Mouse (Mus musculus) embryonic facial prominence, embryonic 13.5 days (tissue): ENCODE measurements at regions not wholly inside any gene's neighbourhood (a gene's known extent, or its start where the extent isn't known, plus 50 kb on each side); places are given as distances from the start of the nearest gene placed in this dataset.
A peak's percentile ranks its signal among the peaks of the same experiment; 100 is the strongest.

Experiments used
- ATAC-seq: fragments of 200-750 bp; cut with Nextera tagmentation; 2 replicates; pipeline ENCODE4 v1.8.0; 2017; ENCODE audit warnings: low read depth; ENCODE audit not compliant: insufficient number of reproducible peaks, insufficient read depth, low FRiP score, low TSS enrichment
- H3K27ac ChIP-seq: fragments of 300-500 bp; sonication (generic); 2 replicates; pipeline ENCODE4 v1.5.1; 2015; ENCODE audit warnings: moderate library complexity, mild to moderate bottlenecking, inconsistent platforms
- H3K27me3 ChIP-seq: fragments of 300-500 bp; sonication (generic); 2 replicates; pipeline ENCODE4 v1.6.1; 2015; ENCODE audit warnings: mild to moderate bottlenecking, inconsistent platforms
- H3K36me3 ChIP-seq: fragments of 300-500 bp; sonication (generic); 2 replicates; pipeline ENCODE4 v1.6.1; 2015; ENCODE audit warnings: mild to moderate bottlenecking, inconsistent platforms
- H3K4me1 ChIP-seq: fragments of 300-500 bp; sonication (generic); 2 replicates; pipeline ENCODE4 v1.6.1; 2015; ENCODE audit warnings: inconsistent platforms
- H3K4me2 ChIP-seq: fragments of 300-500 bp; sonication (generic); 2 replicates; pipeline ENCODE4 v1.6.1; 2015; ENCODE audit warnings: moderate library complexity, mild to moderate bottlenecking, inconsistent platforms
- H3K4me3 ChIP-seq: fragments of 300-500 bp; sonication (generic); 2 replicates; pipeline ENCODE4 v1.5.1; 2015; ENCODE audit warnings: mild to moderate bottlenecking, inconsistent platforms
- H3K9ac ChIP-seq: fragments of 300-500 bp; sonication (generic); 2 replicates; pipeline ENCODE4 v1.6.1; 2015; ENCODE audit warnings: mild to moderate bottlenecking, inconsistent platforms
- H3K9me3 ChIP-seq: fragments of 300-500 bp; sonication (generic); 2 replicates; pipeline ENCODE4 v1.6.1; 2016; ENCODE audit warnings: inconsistent platforms
- WGBS: fragments of 180-500 bp; shearing (Covaris S2); methylation state at CpG from one replicate; pipeline ENCODE4 v1.1.7; 2015; ENCODE audit warnings: mixed read lengths; 5-methylcytosine and 5-hydroxymethylcytosine counted together

DNA sequence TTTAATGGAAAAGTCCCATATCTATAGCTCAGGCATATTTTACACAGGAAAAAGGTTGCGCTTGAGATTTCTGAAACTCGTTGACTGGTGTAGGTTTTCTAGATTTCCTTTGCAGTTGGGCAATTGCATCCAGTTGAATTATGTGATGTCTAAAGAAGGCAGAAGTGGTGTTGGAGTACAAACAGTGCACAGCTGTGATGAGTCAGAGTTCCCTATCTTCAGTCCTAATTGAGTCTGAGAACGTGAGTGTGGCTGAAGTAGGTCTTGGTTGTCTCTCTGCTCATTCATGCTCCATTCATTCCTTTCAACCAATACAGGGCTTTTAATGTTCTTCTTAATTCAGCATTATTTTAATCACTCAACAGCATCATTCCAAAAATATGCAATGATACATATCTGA is 142.9 kb upstream of the Dpyd start:
- no peak overlapping the region for H3K4me3 ChIP-seq
- no peaks in the 10 kb centered on the region for H3K36me3 ChIP-seq
- WGBS: 88% methylated on average over 3 of the region's 3 CpGs
- H3K9ac ChIP-seq: no peak overlapping the region
- no peaks in the 10 kb centered on the region for H3K27me3 ChIP-seq
- no peak overlapping the region for H3K4me2 ChIP-seq
- H3K27ac ChIP-seq: no peak overlapping the region
- 0 out of 2 replicates have a peak, but pooled peaks cover 2% of the 10 kb centered on the region for H3K4me1 ChIP-seq
- no peaks in the 10 kb centered on the region for H3K9me3 ChIP-seq
- no peak for ATAC-seq

DNA sequence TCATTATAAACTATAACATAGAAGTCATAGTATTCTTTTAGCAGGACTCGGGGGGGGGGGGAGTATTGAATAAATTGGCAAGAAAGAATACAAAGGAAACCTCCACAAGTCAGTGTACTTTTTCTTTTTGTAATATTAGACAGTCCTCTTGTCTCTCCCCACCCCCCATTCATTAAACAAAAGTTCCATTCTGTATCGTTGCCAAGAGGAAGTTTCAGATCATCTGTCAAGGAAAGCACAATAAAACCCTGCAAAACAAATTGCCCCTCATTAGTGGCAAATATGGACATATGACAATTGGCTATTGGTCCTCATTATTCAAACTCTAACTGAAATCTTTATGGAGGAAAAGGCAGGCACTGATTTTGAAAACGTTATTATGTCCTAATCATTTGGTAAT is 140.2 kb upstream of the Dpyd start:
- Histone ChIP-seq H3K9me3 (no peaks in the 10 kb centered on the region), H3K36me3 (no peaks in the 10 kb centered on the region), H3K4me3 (no peak overlapping the region), H3K9ac (no peak overlapping the region), H3K4me1 (peaks cover 11% of the 10 kb centered on the region; the same call in 1 of the 2 replicates), H3K27me3 (peaks cover 11% of the 10 kb centered on the region), H3K27ac (no peak overlapping the region), H3K4me2 (no peak overlapping the region)
- no peak for ATAC-seq
- 41% methylated on average over 3 of the region's 3 CpGs for WGBS

DNA sequence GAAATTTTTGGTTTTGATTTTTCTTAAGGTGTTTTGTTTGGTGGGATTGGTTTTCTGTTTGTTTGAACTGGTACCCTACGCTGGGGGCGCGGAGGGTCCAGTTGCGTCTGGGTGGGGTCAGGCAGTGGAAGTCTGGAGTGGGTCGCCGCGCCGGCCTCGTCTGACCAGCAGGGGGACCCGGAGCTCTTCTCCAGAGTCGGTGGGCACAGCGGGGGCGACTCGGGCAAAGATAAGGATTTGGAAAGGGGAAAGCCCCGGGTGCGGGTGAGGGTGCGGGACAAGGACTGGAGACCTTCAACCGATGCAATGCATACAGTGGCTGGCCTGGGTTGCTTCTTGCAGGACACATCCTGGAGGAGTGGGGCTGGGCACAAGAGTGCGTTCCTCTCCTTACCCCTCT is 136.2 kb upstream of the Dpyd start:
- WGBS: 1% methylated on average over 19 of the region's 19 CpGs
- Histone ChIP-seq H3K9me3 (no peaks in the 10 kb centered on the region), H3K9ac (peak overlapping the region; percentile 49; the same call in 1 of the 2 replicates), H3K4me2 (peak overlapping the region; percentile 67), H3K27me3 (peaks cover 26% of the 10 kb centered on the region), H3K36me3 (no peaks in the 10 kb centered on the region), H3K4me1 (peaks cover 19% of the 10 kb centered on the region), H3K4me3 (peak overlapping the region; percentile 34), H3K27ac (no peak overlapping the region)
- ATAC-seq: 0 out of 2 replicates have a peak, but pooled peaks have one; percentile 20

DNA sequence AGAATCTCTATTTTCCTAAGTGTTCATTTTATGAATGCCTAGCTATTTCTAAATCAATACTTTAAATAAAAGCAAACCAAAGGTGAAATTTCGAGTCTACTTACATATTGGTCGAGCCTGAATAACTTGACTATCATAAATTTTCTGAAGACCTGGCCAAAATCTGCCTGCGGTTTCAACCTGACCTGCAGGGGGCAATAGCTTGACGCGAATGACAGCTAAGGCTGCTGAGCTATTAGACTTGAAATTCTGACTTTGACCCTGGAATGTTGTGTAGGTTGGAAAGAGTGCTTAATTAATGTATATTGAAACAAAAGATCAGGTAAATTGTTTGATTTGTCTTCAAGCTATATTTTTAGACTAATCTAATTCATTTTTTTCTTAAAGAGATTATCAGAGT is 133.4 kb upstream of the Dpyd start:
- no peak overlapping the region for H3K4me3 ChIP-seq
- no peaks in the 10 kb centered on the region for H3K36me3 ChIP-seq
- 3% methylated on average over 5 of the region's 5 CpGs for WGBS
- H3K4me2 ChIP-seq: no peak overlapping the region
- peaks cover 24% of the 10 kb centered on the region for H3K4me1 ChIP-seq
- no peak for ATAC-seq
- H3K9me3 ChIP-seq: no peaks in the 10 kb centered on the region
- no peak overlapping the region for H3K27ac ChIP-seq
- H3K9ac ChIP-seq: no peak overlapping the region
- H3K27me3 ChIP-seq: peaks cover 53% of the 10 kb centered on the region

DNA sequence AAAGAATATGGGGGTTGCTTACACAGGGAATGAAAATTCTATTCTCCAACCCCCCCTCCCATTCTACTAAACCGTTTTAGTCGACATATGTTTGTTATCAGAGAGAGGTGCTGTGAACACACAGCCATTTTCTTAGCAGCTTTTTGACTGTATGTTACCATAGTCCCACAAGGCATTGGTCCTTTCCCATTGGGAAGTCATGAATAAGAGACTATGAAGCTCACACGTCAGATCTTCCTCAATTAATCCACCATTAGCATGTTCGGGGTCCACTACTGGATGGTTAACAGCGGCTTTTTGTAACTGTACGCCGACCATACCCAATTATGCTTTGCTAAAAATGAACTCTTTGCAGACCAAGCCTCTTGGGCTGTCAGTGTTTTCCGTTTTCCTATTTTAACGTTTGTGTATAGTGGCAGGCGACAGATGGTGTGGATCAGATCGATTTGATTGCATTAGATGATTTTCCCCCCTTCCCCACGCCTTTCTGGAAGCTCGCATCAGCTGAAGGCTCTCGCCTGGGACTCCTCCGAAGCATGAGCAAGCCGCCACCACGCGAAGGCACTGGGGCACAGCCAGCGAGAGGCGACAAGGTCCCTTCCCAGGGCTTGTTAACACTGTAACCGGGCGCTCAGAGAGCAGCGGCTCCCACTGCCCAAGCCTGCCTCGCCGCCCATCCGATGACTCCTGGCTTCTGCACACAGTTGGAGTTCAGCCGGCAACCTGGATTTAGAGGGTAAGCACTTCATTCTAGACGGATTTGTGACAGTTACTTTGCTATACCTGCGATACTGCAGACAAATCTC is 131.9 kb upstream of the Dpyd start:
- Histone ChIP-seq H3K27ac (no peak overlapping the region), H3K4me3 (peak overlapping the region; percentile 35), H3K27me3 (peaks cover 65% of the 10 kb centered on the region), H3K36me3 (no peaks in the 10 kb centered on the region), H3K4me2 (peak overlapping the region; percentile 57), H3K9me3 (no peaks in the 10 kb centered on the region), H3K9ac (peak overlapping the region; percentile 37; the same call in 1 of the 2 replicates), H3K4me1 (peaks cover 35% of the 10 kb centered on the region)
- no peak for ATAC-seq
- 6% methylated on average over 29 of the region's 29 CpGs for whole genome bisulfite sequencing

DNA sequence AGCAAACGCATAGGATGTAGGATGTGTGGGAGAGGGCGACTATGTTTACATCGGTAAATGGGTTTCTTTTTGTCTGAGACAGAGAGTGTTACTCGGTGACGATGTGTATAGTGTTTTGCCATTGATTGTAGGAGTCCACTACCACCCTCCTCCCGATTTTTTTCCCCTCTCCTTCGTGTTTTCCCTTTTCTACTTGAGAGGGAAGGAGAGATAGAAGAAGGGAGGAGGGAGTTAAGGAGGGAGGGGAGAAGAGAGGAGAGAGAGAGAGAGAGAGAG is 131.4 kb upstream of the Dpyd start:
- 2% methylated on average over 7 of the region's 7 CpGs for WGBS
- peak overlapping the region; percentile 57 for H3K4me2 ChIP-seq

DNA sequence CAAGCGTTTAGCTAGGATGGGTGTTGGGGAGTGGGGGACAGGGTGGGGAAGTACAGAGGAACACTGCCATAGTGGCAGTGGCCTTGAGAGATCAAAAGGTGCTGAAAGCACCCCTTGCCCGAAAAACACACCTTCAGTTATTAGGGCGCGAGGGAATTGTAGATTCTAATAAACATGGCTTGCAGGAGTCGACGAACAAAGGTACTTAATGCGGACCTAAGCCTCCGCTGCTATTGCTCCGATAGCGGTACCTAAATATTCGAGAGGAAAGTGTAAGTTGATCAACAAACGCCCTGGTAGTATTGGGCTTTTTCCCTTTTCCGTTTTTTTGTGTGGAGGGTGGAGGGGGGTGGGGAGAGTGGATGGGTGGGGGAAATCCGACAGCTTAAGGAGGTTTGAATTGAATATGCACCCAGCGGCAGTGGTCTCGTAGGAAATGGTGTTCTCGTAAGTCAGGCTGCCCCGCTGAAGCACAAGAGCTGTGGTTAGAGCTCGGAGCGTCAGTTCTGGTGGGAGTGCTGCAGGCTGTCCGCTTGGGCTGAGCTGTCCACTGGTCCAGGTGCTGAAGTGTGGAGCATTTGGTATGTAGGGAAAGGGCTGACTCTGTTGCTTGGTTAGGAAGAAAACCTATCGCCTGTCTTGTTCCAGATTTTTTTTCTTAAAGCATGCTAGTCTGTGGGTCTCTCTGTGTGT is 130.8 kb upstream of the Dpyd start:
- Histone ChIP-seq H3K4me3 (peak overlapping the region; percentile 35), H3K27ac (no peak overlapping the region), H3K9me3 (no peaks in the 10 kb centered on the region), H3K4me1 (peaks cover 33% of the 10 kb centered on the region), H3K9ac (no peak overlapping the region), H3K36me3 (no peaks in the 10 kb centered on the region), H3K27me3 (peaks cover 69% of the 10 kb centered on the region), H3K4me2 (peak overlapping the region; percentile 57)
- peak; percentile 74 for ATAC-seq
- WGBS: 2% methylated on average over 22 of the region's 22 CpGs

More for the DNA sequence above, 131.4 kb upstream of the Dpyd start:
- Histone ChIP-seq H3K4me1 (peaks cover 39% of the 10 kb centered on the region), H3K36me3 (no peaks in the 10 kb centered on the region), H3K9me3 (no peaks in the 10 kb centered on the region), H3K4me3 (peak overlapping the region; percentile 35), H3K27ac (no peak overlapping the region), H3K27me3 (peaks cover 69% of the 10 kb centered on the region), H3K9ac (0 out of 2 replicates have a peak overlapping the region, but pooled peaks have one; percentile 37)
- ATAC-seq: no peak

DNA sequence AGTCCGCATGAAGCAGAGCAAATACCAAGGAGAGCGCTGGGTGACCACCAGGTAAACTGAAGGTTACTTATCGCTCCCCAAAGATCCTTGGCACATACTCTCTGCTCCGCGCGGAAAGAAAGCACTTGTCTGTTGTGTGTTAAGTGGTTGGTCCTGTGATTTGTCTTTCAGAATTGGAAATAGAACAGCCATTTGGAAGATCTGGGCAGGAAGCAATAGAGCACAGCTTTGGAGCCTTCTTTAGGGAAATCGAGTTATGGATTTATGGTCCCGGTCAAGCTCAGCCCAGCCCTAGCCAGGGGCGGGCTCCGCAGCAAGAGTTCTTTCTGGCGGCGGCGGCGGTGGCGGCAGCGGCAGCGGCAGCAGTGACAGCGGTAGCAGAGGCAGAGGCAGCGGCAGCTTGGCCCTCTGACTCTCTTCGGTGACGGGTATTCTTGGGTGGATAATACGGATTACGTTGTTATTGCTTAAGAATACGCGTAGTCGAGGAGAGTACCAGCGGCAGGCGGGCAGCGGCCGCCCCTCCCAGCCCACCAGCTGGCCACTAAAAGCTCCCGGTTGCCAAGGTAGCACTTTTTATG is 128.4 kb upstream of the Dpyd start:
- H3K4me2 ChIP-seq: peak overlapping the region; percentile 85
- H3K27me3 ChIP-seq: peaks cover 71% of the 10 kb centered on the region
- WGBS: 2% methylated on average over 31 of the region's 31 CpGs
- H3K36me3 ChIP-seq: no peaks in the 10 kb centered on the region
- H3K9me3 ChIP-seq: no peaks in the 10 kb centered on the region
- no peak for ATAC-seq
- peak overlapping the region; percentile 47 for H3K4me3 ChIP-seq
- H3K27ac ChIP-seq: no peak overlapping the region
- peaks cover 31% of the 10 kb centered on the region for H3K4me1 ChIP-seq
- peak overlapping the region; percentile 55; the same call in 1 of the 2 replicates for H3K9ac ChIP-seq

DNA sequence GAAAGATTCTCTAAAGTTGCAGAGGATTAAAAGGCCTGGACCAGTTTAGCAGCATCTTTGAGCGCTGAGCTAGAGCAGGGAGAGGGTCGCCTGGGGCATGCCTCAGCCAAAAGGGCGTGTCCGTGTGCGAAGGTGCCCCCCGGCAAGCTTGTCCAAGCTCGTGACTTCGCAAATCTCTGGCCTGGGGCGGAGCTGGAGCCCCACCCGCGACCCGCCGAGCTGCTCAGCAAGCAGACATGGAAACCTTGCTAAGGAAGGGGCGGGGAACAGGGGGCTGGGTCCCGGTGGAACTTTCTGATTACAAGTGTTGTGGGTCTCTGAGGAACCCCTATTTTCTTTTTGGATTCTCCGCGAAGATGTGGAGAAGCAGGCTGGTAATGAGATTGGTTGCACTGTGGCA is 127.6 kb upstream of the Dpyd start:
- H3K27me3 ChIP-seq: peaks cover 71% of the 10 kb centered on the region
- H3K9ac ChIP-seq: 0 out of 2 replicates have a peak overlapping the region, but pooled peaks have one; percentile 2

DNA sequence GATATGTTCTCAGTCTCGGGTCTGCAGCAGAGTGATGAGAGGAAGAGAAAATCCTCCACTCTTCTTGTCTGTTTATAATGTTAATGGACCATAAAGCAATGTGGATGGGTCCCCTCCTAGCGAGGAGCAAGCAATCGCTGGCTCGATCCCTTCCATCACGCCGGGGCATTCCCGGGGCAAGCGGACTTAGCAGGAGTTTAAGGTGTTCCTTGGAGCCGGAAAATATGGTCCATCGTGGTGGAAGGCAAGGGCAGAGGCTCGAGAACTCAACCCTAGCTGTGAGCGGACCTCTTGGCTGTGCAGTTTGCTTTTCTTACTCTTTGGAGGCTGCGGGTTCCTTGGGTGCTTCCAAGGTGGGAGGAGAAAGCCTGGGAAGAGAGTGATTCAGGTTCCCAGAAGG is 127.1 kb upstream of the Dpyd start:
- H3K27me3 ChIP-seq: peaks cover 68% of the 10 kb centered on the region
- peak overlapping the region; percentile 47 for H3K4me3 ChIP-seq
- H3K9me3 ChIP-seq: no peaks in the 10 kb centered on the region
- peaks cover 31% of the 10 kb centered on the region for H3K4me1 ChIP-seq
- no peak overlapping the region for H3K27ac ChIP-seq
- WGBS: under 1% methylated on average over 13 of the region's 13 CpGs
- H3K4me2 ChIP-seq: peak overlapping the region; percentile 85
- no peak for ATAC-seq
- H3K36me3 ChIP-seq: no peaks in the 10 kb centered on the region
- 0 out of 2 replicates have a peak overlapping the region, but pooled peaks have one; percentile 2 for H3K9ac ChIP-seq

More for the DNA sequence above, 127.6 kb upstream of the Dpyd start:
- H3K27ac ChIP-seq: no peak overlapping the region
- H3K36me3 ChIP-seq: no peaks in the 10 kb centered on the region
- H3K4me2 ChIP-seq: peak overlapping the region; percentile 85
- no peaks in the 10 kb centered on the region for H3K9me3 ChIP-seq
- H3K4me3 ChIP-seq: peak overlapping the region; percentile 47
- peaks cover 31% of the 10 kb centered on the region for H3K4me1 ChIP-seq
- no peak for ATAC-seq
- 0% methylated on average over 17 of the region's 17 CpGs for WGBS

DNA sequence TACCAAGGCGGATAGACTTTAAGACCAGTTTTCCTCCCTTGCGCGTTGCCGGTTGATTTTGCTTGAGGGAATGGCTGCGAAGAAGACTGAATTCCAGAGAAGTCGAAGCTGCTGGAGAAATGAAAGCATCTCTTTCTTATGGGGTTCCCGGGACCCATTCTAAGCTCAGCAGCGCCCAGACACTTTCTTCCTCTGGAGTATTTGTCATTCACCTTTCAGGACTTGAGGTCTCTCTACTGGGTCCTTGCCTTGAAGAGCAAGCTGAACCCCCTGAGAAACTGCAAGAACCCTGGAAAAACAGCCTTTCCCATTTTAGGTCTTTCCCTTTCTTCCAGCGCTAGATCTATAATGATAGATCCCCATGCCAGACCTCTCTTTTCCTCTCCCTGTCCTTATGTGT is 126.7 kb upstream of the Dpyd start:
- Histone ChIP-seq H3K4me2 (peak overlapping the region; percentile 85), H3K4me3 (peak overlapping the region; percentile 47), H3K9ac (no peak overlapping the region), H3K36me3 (no peaks in the 10 kb centered on the region), H3K27ac (no peak overlapping the region), H3K4me1 (peaks cover 27% of the 10 kb centered on the region), H3K27me3 (peaks cover 64% of the 10 kb centered on the region), H3K9me3 (no peaks in the 10 kb centered on the region)
- ATAC-seq: no peak
- WGBS: 5% methylated on average over 9 of the region's 9 CpGs
